Mouse (Mus musculus) liver, embryonic 14.5 days (tissue): Measurements from ENCODE around the gene Grik1. TPM values are rescaled to one million over a fixed set of nuclear protein-coding genes. Genes with fewer than 3 reads are reported as not detected.

Experiments
- ATAC-seq: fragments of 200-750 bp; cut with Nextera tagmentation; 2 replicates; pipeline ENCODE4 v1.8.0; 2017; ENCODE audit warnings: moderate number of reproducible peaks, mild to moderate bottlenecking, moderate library complexity; ENCODE audit not compliant: insufficient read depth
- DNase-seq, 3 experiments: peaks; one replicate each; pipeline ENCODE4 v3.0.0-alpha.2; 2012 to 2013; ENCODE audit warnings: low read depth in 3 of 3, low spot score in 3 of 3
- H3K27ac ChIP-seq: fragments of 300-500 bp; sonication (generic); 2 replicates; pipeline ENCODE4 v1.5.1; 2014; ENCODE audit warnings: moderate library complexity, mild to moderate bottlenecking, control low read depth, inconsistent platforms
- H3K27me3 ChIP-seq: fragments of 300-500 bp; sonication (generic); 2 replicates; pipeline ENCODE4 v1.6.1; 2014; ENCODE audit warnings: mild to moderate bottlenecking, low read length, moderate library complexity; ENCODE audit not compliant: control insufficient read depth, insufficient read depth
- H3K36me3 ChIP-seq: fragments of 300-500 bp; sonication (generic); replicated peaks from 2 replicates; pipeline ENCODE4 v1.6.1; 2014; ENCODE audit warnings: low read depth; ENCODE audit not compliant: control insufficient read depth, insufficient read depth
- H3K4me1 ChIP-seq, 2 experiments: fragments of 200-500 bp in 1 of 2; fragments of 300-500 bp in 1 of 2; sonication (generic) in 1 of 2; replicated peaks; 2 replicates each; pipeline ENCODE4 v1.6.1; 2012 to 2014; ENCODE audit warnings: antibody characterized with exemption in 1 of 2, inconsistent platforms in 1 of 2, low read length in 1 of 2; ENCODE audit not compliant: control insufficient read depth in 2 of 2, insufficient read depth in 2 of 2
- H3K4me2 ChIP-seq: fragments of 300-500 bp; sonication (generic); 2 replicates; pipeline ENCODE4 v1.6.1; 2014; ENCODE audit warnings: low read depth, mild to moderate bottlenecking, control low read depth, moderate library complexity
- H3K4me3 ChIP-seq, 2 experiments: fragments of 200-500 bp in 1 of 2; fragments of 300-500 bp in 1 of 2; sonication (generic) in 1 of 2; 2 replicates each; pipeline ENCODE4 v1.5.1; 2012 to 2014; ENCODE audit warnings: low read depth in 2 of 2, low read length in 2 of 2, mild to moderate bottlenecking in 2 of 2, control low read depth in 1 of 2, inconsistent platforms in 1 of 2, moderate library complexity in 1 of 2; ENCODE audit not compliant: insufficient read depth in 1 of 2
- H3K9ac ChIP-seq: fragments of 300-500 bp; sonication (generic); replicated peaks from 2 replicates; pipeline ENCODE4 v1.6.1; 2014; ENCODE audit warnings: mild to moderate bottlenecking, control low read depth, moderate library complexity
- H3K9me3 ChIP-seq: fragments of 300-500 bp; sonication (generic); 2 replicates; pipeline ENCODE4 v1.6.1; 2016; ENCODE audit warnings: low read length, mixed read lengths; ENCODE audit not compliant: control insufficient read depth
- CTCF ChIP-seq: IDR thresholded peaks from 2 replicates; pipeline ENCODE4 v1.5.1; 2016; ENCODE audit warnings: antibody characterized with exemption, low read depth, control low read depth
- EP300 ChIP-seq: IDR thresholded peaks from 2 replicates; pipeline ENCODE4 v1.6.1; 2016; ENCODE audit warnings: antibody characterized with exemption, low read depth
- WGBS: fragments of 180-500 bp; shearing (Covaris S2); extraction: QIAGEN DNeasy Blood & Tissue Kit; methylation state at CpG from one replicate; pipeline ENCODE4 v1.1.7; 2014; ENCODE audit not compliant: insufficient replicate concordance; 5-methylcytosine and 5-hydroxymethylcytosine counted together
- polyA plus RNA-seq, 2 experiments: library from polyadenylated mRNA; depleted of rRNA in 1 of 2; stranded (reverse) in 1 of 2; unstranded in 1 of 2; fragments of >200 nt; fragmentation: Nextera tagmentation in 1 of 2; extraction: Ambion mirVana in 1 of 2; gene quantifications; 2 replicates each; pipeline versions ENCODE4 v1.2.1 to v1.2.3; 2012 to 2014

Grik1 gene
- polyA plus RNA-seq, 2 experiments, result 0.01 to 0.03 TPM

- 0 out of 4 replicates have a peak, but pooled peaks cover 0 to 2% of the 10 kb centered on the region in 2 experiments for H3K4me1 ChIP-seq
- H3K4me2 ChIP-seq, result no peak overlapping the region
- no peaks in the 10 kb centered on the region for H3K9me3 ChIP-seq
- H3K4me3 ChIP-seq, result no peak overlapping the region
- no peaks in the 10 kb centered on the region for H3K27me3 ChIP-seq
- 69% methylated on average over 13 of the region's 13 CpGs for WGBS
- no peak overlapping the region for H3K27ac ChIP-seq
- DNase-seq (no peak), ATAC-seq (no peak)
- no peaks in the 10 kb centered on the region for H3K36me3 ChIP-seq
- no peak overlapping the region for H3K9ac ChIP-seq
- TF ChIP-seq CTCF, result no peak
- TF ChIP-seq EP300, result no peak
Measured at GRCm38 (mm10) chr16:87942103-87942865, 347.8 kb downstream of the Grik1 start.

- TF ChIP-seq CTCF, result no peak
- no peak for TF ChIP-seq EP300
Measured at GRCm38 (mm10) chr16:87934685-87935084, 355.4 kb downstream of the Grik1 start.

GRCm38 (mm10) chr16:87931358-87931757 is 358.7 kb downstream of the Grik1 start:
- Histone ChIP-seq H3K27ac (no peak overlapping the region), H3K36me3 (no peaks in the 10 kb centered on the region), H3K4me3 (no peak overlapping the region), H3K4me2 (no peak overlapping the region), H3K27me3 (no peaks in the 10 kb centered on the region), H3K4me1 (no peaks in the 10 kb centered on the region), H3K9me3 (no peaks in the 10 kb centered on the region), H3K9ac (no peak overlapping the region)
- DNase-seq (no peak), ATAC-seq (no peak)
- TF ChIP-seq CTCF, result no peak
- no peak for TF ChIP-seq EP300
- WGBS, result 58% methylated on average over 2 of the region's 2 CpGs

More at GRCm38 (mm10) chr16:87934685-87935084, 355.4 kb downstream of the Grik1 start:
- DNase-seq, result no peak
- Histone ChIP-seq H3K9me3 (no peaks in the 10 kb centered on the region), H3K4me2 (no peak overlapping the region), H3K4me3 (no peak overlapping the region), H3K4me1 (no peaks in the 10 kb centered on the region), H3K9ac (no peak overlapping the region), H3K27me3 (no peaks in the 10 kb centered on the region), H3K36me3 (no peaks in the 10 kb centered on the region), H3K27ac (no peak overlapping the region)
- WGBS, result 53% methylated on average over 1 of the region's 1 CpGs
- ATAC-seq, result no peak

GRCm38 (mm10) chr16:87930519-87930918 is 359.5 kb downstream of the Grik1 start:
- Histone ChIP-seq H3K36me3 (no peaks in the 10 kb centered on the region), H3K27ac (no peak overlapping the region), H3K4me1 (no peaks in the 10 kb centered on the region), H3K9me3 (no peaks in the 10 kb centered on the region), H3K4me2 (no peak overlapping the region), H3K9ac (no peak overlapping the region), H3K27me3 (no peaks in the 10 kb centered on the region), H3K4me3 (no peak overlapping the region)
- ATAC-seq, result no peak
- 49% methylated on average over 3 of the region's 3 CpGs for WGBS
- TF ChIP-seq CTCF, result no peak
- TF ChIP-seq EP300, result no peak
- no peak for DNase-seq

- ATAC-seq (no peak), DNase-seq (no peak)
- Histone ChIP-seq H3K36me3 (no peaks in the 10 kb centered on the region), H3K27me3 (no peaks in the 10 kb centered on the region), H3K9me3 (no peaks in the 10 kb centered on the region), H3K4me2 (no peak overlapping the region), H3K4me3 (no peak overlapping the region), H3K27ac (no peak overlapping the region), H3K9ac (no peak overlapping the region), H3K4me1 (no peaks in the 10 kb centered on the region)
- 42% methylated on average over 1 of the region's 1 CpGs for WGBS
- no peak for TF ChIP-seq EP300
- no peak for TF ChIP-seq CTCF
Measured at GRCm38 (mm10) chr16:87928671-87929070, 361.4 kb downstream of the Grik1 start.
